Mouse (Mus musculus): ENCODE measurements around the gene Tjp2.
"Not testable (repeated sequence)": the region's sequence is repeated elsewhere in the genome, so short reads cannot be mapped to it uniquely, and the experiment has no call there.

Tjp2 gene

GRCm38 (mm10) chr19:24224500-24225304 lies at the start of gene Tjp2:
TSS of gene Tjp2 (minus strand) at chr19:24225030.
- DNase-seq (ENCODE audit: low read depth, low spot score), result peak; percentile 29

- DNase-seq (ENCODE audit: low read depth, low spot score), result no peak
Measured at GRCm38 (mm10) chr19:24274281-24274680, 49.5 kb upstream of the Tjp2 start.

DNA sequence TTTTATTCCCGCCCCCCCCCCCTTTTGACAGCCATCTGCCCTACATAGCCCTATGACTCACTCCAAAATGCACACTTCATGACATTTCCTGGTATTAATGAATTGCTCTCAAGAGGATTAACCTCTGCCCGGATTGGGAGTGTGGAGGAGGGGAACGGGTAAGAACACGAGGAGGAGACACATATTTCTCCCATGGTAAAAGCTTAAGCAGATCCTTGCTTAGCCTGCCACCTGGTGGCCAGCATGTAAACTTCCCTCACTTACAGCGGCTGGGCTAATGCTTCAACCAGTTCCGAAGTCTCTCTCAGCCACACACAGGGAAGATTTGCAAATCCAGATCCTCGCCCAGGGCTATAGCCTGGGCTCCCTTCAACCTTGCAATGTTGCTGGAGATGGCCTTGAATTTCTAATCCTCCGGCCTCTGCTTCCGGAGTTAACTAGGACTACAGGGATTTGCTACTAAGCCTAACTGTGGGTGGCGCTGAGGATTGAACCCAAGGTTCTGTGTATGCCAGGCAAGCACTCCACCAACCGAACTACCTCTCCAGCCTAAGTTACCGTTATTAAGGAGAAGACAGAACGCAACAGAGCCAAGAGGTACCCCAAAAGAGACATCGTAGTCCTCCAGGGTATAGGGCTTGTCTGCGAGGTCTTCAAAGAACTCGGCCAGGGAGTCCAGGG lies 47.1 kb upstream of the Tjp2 start:
- peak; percentile 95 for DNase-seq (ENCODE audit: low read depth, low spot score)

DNA sequence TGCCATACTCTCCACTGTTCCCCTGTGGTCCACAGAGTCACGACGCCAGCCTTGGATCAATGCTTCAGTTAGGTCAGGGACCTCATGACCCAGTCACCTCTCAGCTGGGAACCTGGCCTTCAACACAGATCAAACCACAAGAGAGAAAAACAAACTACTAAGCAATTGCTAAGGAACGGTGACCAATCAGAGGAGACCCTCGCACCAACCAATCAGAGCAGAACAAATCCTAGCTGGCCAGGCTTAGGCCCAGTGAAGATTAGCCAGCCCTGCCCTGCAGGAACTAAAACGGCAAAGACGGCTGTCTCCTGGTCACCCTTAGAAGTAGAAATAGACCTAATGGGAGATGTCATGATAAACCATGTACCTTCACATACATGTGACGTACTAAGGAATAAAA lies 46.5 kb upstream of the Tjp2 start:
- peak; percentile 82 for DNase-seq (ENCODE audit: low read depth, low spot score)

- DNase-seq (ENCODE audit: low read depth, low spot score), result peak; percentile 67
Measured at GRCm38 (mm10) chr19:24268531-24268930, 43.7 kb upstream of the Tjp2 start.

DNA sequence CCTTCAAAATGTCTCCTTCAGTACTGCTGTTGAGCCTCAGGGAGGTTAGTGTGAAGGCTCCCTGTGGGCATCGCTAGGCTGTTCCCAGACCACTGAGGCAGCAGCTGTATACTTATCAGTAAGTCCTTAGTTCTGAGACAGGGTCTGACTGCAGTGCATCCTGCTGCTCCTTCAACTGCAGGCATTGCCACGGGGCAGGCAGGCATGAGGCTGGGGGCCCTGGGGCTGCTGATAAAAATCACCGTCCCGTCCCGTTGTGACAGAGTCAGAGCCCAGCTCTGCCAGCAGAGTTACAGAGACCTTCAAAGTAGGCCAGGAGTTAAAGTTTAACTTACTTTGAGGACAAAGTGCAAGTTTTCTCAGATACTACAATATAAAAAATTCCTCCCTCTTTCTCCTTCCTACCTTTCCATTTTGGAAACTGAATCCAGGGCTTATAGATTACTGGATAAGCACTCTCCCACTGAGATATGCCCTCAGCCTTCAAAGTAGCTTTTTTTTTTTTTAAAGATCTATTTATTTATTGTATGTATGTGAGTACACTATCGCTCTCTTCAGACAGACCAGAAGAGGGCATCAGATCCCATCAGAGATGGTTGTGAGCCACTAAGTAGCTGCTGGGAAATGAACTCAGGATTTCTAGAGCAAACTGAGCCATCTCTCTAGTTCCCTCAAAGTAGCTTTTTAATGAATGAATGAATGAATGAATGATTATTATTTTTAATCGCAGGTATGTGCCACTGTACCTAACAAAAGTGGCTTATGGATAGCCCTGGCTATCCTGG lies 41.4 kb upstream of the Tjp2 start:
- DNase-seq (ENCODE audit: low read depth, low spot score), result no peak

DNA sequence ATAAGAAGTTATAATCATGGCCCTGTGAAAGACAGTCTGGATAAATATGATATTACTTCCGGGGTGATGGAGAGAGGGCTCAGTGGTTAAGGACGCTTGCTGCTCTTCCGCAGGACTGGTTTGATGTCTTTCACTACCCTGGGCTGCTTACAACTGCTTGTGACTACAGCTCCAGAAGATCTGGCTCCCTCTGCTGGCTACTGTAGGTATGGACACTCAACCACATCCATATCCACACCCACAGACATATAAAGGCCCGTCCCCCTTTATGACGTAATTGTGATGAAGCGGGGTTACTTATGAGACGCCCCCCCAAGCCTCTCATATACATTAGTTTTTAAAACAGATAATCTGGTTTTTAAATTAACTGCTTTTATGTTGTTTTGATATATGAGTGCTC lies 40.2 kb upstream of the Tjp2 start:
- DNase-seq (ENCODE audit: low read depth, low spot score), result peak; percentile 95

DNA sequence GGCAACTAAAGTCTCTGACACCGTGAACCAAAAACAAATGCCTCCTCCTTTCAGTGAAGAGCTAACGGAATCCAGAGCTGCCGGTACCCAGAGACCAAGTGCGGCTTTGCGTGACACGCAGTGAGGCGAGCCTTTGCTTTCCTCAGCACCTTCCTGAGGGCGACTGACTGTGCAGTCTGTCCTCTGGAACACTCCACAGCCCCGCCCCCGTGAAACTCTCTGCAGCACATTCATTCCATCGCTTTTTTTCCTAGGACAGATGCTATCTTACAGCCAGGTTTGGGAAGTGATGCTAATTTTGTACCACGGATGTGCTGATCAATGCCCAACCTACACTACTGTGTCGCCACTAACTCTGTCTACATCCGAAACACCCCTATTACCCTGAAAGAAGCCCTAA lies 37.9 kb upstream of the Tjp2 start:
- DNase-seq (ENCODE audit: low read depth, low spot score), result no peak

GRCm38 (mm10) chr19:24259390-24260351 lies 34.8 kb upstream of the Tjp2 start:
- DNase-seq (ENCODE audit: low read depth, low spot score), result peak; percentile 62

GRCm38 (mm10) chr19:24258368-24258767 lies 33.5 kb upstream of the Tjp2 start:
- DNase-seq (ENCODE audit: low read depth, low spot score), result no peak

DNA sequence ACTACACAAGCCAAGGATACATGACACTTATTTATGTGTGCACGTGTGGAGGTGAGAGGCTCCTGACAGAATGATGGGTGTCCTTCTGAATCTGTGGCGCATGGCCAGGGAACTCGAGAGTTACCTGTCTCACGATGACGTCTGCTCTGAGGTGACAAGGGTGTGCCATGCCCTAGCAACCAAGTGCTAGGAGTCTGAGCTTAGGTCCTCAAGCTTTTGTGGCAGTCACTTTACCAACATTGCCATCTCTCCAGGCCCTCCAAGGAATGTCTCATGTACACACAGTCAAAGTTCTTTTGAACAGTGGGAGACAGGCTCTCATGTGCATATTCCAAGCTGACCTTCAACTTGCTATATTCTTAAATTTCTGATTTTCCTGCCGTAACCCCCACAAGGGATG lies 33.1 kb upstream of the Tjp2 start:
- no peak for DNase-seq (ENCODE audit: low read depth, low spot score)

- no peak for DNase-seq (ENCODE audit: low read depth, low spot score)
Measured at GRCm38 (mm10) chr19:24253657-24254260, 28.9 kb upstream of the Tjp2 start.

- DNase-seq (ENCODE audit: low read depth, low spot score), result peak; percentile 21
Measured at GRCm38 (mm10) chr19:24251869-24252268, 27.0 kb upstream of the Tjp2 start.

GRCm38 (mm10) chr19:24243340-24243739 lies 18.5 kb upstream of the Tjp2 start:
- no peak for DNase-seq (ENCODE audit: low read depth, low spot score)

GRCm38 (mm10) chr19:24241799-24242546 lies 17.1 kb upstream of the Tjp2 start:
- no peak for DNase-seq (ENCODE audit: low read depth, low spot score)

GRCm38 (mm10) chr19:24241271-24241670 lies 16.4 kb upstream of the Tjp2 start:
- no peak for DNase-seq (ENCODE audit: low read depth, low spot score)

GRCm38 (mm10) chr19:24238011-24238410 lies 13.2 kb upstream of the Tjp2 start:
- no peak for DNase-seq (ENCODE audit: low read depth, low spot score)

- not testable (repeated sequence) for DNase-seq (ENCODE audit: low read depth, low spot score)
Measured at GRCm38 (mm10) chr19:24232356-24232755, 7.5 kb upstream of the Tjp2 start.

DNA sequence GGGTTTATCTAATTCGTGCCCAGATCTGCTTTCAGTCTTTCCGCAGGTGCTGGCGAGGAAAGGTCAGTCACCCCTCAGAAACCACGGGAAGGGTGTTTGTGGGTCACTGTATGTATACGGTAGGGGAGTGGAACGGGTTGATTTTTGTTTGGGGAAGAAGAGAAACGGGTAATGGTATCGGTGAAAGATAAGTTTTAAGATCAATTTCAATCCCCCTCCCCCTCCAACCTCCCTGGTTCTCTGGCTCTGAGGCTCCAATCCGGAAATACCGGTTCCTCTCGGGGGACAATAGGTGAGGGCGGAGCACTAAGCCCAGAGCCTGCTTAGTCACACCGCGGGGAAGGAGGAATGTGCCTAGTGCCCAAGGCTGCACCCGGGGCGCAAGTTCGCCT lies 471 bp upstream of the Tjp2 start:
- DNase-seq (ENCODE audit: low read depth, low spot score), result no peak

- DNase-seq (ENCODE audit: low read depth, low spot score), result peak; percentile 25
Measured at GRCm38 (mm10) chr19:24223851-24224251, 979 bp downstream of the Tjp2 start.
